Mouse (Mus musculus): Measurements from ENCODE around the gene BC080695.
"Not testable (repeated sequence)": the region's sequence is repeated elsewhere in the genome, so short reads cannot be mapped to it uniquely, and the experiment has no call there.

The BC080695 gene

GRCm38 (mm10) chr4:143551400-143551799 is at the start of gene BC080695, which contains the start of gene Gm13057:
Gene BC080695 (plus strand): TSS chr4:143551700.
Gene Gm13057 (plus strand): TSS chr4:143551709.
- DNase-seq, result not testable (repeated sequence)

- DNase-seq, result no peak
Observed at GRCm38 (mm10) chr4:143511043-143511442, 40.5 kb upstream of the BC080695 start, which contains the start of gene Gm13043. Gene Gm13043 (plus strand): TSS chr4:143511343.

- DNase-seq, result not testable (repeated sequence)
Observed at GRCm38 (mm10) chr4:143535654-143536053, 15.8 kb upstream of the BC080695 start, which contains the start of gene Gm13040. Gene Gm13040 (plus strand): TSS chr4:143535954.

GRCm38 (mm10) chr4:143611927-143612326 is 60.4 kb downstream of the BC080695 start:
- not testable (repeated sequence) for DNase-seq

- not testable (repeated sequence) for DNase-seq
Observed at GRCm38 (mm10) chr4:143614703-143615102, 63.2 kb downstream of the BC080695 start, which contains the start of gene Gm13083. Gene Gm13083 (plus strand): TSS chr4:143615003.

- DNase-seq, result not testable (repeated sequence)
Observed at GRCm38 (mm10) chr4:143618101-143618500, 66.6 kb downstream of the BC080695 start.
